Mouse (Mus musculus): ENCODE measurements at regions not wholly inside any gene's neighbourhood (a gene's known extent, or its start where the extent isn't known, plus 50 kb on each side); places are given as distances from the start of the nearest gene placed in this dataset.

DNA sequence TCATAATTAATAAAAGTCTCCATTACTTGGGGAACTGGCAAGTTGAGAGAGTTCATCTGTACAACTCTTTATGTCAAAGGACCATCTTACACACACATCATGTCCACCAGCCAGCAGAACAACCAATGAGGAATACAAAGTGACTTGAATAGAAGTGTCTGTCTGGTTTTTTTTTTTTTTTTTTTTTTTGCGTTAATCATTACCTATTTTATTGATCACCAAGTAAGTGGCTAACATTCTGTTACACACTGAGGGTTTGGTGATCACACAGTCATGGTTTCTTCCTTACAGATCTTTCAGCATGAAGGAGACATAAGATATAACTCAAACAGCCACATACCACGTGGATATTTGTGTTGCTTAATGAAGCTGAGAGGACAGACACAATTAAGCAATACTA, 147.6 kb upstream of the Adamts3 start:
- no peak for DNase-seq (ENCODE audit: low read depth, low spot score)

DNA sequence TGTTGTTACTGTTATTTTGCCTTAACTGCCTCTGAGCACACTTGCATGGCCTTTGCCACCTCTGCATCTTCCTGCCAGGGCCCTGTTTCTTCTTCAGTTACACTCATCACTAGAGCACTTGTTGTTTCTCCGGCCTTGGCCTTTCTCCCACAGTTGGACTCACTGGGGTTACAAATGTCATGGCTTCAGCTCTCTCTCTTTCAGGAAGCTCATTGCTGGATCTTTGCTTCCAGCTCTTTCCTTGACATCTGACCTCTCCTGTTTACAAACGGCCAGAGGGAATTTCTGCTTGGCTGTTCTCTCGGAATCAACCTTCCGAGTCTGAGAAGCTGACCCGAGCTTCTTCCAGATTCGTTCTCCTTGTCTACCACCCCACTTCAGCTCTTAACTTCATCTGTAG, 146.6 kb upstream of the Adamts3 start:
- DNase-seq (ENCODE audit: low read depth, low spot score), result peak; percentile 64

DNA sequence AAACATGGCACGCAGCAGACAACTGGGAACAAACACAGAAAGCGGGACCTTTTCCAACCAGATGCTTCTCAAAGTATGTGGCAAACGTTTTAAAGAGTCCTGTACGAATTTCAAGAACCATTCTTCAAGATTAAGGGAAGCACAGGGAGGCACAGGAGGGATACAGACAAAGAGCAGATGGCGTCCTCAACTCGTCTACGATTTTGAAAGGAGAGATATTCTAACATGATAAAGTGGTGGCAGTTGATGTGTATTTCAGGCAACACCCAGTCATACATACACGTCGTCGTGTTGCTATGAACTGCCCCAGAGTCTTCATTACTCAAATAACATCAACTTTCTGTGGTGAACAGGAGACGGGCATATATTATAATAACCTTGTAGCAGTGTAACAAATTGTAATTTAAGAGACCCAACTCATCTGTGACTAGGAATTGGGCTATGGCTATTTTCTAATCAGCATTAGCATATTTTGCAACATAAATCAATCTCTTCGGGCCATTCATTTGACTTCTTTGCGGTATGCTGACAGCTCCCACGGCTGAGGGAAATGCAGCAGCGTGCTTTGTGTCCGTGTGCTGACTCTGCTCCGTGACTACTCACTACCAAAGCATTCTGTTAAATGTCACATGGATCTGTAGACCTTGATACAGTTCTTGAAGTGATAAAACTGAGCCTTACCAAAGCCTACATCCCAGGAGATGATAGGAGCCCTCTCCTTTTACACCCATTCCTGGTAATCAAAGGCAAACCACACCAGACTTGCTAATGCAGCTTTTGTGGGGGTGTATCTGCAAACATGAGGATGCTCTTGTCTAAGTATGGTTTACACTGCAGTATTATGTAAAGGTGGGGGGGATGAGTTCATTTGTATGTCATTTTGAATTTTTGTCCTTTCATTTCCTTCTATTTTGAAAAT, 144.0 kb upstream of the Adamts3 start:
- DNase-seq (ENCODE audit: low read depth, low spot score), result no peak

DNA sequence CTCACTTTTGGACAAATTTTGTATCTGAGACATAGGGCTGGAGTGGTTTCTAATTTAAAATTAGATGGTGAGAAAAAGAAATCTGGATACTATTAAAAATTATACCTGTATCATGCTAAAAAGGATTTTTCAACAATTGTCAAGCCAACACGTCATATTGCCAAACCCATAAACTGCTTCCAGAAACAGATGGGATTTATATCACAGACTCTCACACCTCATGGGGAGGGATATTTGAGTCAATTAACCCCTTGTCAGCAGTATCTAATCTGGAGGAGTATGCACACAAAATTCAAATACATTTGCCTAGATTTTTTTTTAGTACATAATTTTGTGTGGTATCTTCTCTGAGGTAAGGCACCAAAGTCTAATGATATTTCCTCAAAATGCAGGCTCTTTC, 138.3 kb upstream of the Adamts3 start:
- DNase-seq (ENCODE audit: low read depth, low spot score), result no peak

DNA sequence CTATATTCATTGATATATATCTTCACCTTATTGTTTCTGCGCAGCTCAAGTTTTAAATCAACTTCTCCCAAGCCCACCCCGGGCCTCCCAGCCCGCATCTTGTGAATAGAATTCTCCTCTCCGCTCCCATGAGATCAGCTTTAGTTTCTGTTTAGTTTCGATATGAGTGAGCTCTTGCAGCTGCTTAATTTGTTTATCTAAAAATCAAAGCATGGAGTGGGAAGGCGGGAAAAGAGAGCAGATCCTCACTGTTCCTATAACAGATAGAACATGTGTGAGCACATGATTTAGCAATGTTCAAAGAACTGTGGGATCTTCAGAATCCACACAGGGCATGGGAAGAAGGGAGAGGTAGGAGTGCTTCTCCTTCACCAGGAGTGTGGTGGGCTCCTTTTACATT, 117.6 kb upstream of the Adamts3 start:
- DNase-seq (ENCODE audit: low read depth, low spot score), result no peak

DNA sequence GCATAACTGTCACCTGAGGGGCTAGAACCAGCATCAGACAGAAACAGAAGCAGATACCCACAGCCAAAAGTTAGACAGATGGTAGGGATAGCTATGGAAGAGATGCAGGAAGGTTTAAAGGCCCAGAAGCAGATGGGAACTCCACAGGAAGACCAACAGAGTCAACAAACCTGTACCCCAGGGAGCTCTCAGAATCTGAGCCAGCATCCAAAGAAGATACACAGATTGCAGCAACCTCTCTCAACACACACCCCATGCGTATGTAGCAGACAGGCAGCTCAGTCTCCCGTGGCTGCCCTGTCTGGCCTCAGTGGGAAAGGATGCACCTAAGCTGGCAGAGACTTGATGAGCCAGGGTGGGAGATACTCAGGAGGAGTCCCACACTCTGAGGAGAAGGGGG, 108.4 kb upstream of the Adamts3 start:
- no peak for DNase-seq (ENCODE audit: low read depth, low spot score)

DNA sequence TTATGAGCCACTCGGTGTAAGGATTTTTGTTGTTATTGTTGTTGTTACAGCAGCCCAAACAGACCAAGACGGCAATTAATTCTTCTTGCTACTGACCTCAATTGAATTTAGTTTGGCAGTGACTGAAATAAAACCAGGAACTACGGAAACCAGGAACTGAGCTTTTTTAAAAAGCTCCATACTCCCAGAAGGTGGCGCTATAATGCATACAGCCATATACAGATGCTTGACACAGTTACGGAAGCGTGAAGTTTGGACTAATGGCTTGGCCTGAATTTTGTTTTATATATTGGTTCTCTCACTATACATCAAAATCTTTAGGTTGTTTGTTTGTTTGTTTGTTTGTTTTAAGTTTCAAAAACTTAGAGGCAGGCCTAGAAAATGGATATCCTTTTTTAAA, 98.5 kb upstream of the Adamts3 start:
- DNase-seq (ENCODE audit: low read depth, low spot score), result peak; percentile 4

DNA sequence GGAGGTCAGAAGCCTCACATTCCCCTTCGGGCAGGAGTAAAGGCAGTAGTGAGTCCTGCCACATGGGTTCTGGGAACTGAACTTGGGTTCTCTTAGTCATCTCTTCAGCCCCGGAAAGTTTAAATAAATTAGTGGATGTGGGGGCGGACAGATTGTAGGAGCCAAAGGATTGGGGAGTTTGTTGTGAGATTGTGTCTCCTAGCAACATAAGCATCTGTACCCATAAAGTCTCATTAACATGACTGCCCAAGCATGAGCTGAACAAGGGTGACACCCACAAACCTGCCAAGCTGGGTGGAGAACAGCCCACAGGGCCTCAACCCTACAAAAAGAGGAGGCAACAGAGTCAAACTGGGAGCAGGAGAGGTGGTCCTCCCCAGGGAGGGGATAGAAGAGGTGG, 97.1 kb upstream of the Adamts3 start:
- no peak for DNase-seq (ENCODE audit: low read depth, low spot score)

DNA sequence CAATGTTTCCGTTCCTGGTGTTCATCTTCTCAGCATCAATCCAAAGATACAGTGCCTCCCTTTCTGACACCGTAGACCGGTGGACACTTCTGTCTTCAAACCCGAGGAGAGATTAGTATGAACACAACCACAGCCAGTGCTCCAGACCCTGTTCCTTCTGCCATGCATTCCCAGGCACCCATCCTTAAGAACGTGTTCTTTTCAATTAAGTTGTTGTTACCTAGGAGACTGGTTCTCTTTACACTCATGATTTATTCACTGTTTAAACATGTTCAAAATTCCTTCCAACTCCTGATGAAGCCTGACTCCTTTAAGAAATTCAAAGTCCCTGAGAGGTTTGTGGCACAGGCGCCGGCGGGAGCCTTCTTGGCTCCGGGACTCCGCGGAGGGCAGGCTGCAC, 69.5 kb upstream of the Adamts3 start:
- DNase-seq (ENCODE audit: low read depth, low spot score), result no peak

DNA sequence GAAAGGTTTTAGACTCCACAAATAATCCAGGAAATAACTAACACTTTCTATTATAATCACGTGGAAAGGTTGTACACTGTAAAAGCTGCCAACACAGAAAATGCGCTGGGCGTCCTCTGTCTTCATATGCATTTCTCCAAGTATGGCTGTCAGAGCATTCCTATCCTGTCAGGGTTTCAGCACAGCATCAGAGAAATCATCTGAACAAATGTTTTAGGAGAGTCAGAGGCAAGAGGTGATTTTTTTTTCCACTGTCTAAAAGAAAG, 62.5 kb upstream of the Adamts3 start:
- DNase-seq (ENCODE audit: low read depth, low spot score), result no peak

DNA sequence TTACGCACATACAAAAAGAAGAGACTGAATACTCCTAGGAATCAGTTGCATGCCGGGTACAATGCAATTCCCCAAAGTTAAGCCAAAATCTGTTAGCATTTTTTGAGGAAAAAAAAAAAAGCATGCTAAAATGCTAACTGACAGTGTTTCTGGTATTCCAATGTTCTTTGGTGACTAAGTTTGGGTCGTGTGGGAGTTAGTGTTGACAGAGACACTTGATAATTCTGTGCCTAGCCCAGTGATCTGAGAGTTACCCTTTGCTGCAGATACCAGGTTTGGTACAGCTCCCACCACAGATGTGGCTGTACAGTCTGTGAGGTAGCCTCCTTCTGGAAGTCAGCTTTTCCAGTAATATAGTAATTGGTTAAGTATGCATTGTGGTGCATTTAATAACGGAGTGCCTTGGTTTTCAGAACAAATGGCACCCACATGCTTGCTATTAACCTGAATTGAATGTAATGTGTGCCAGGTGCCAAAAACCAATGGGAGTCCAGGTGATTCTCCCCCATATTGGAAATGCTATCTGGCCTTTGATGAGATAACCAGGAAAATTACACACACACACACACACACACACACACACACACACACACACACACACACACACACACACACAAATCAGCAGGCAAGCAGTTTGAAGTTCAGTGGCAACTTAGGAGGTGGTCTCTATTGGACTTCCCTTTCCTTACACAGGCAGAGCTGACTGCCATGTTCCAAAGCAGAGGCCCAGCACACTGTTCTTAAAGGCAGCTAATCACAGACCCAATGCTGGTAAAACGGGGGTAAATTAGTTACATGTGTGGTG, 61.9 kb upstream of the Adamts3 start:
- no peak for DNase-seq (ENCODE audit: low read depth, low spot score)

DNA sequence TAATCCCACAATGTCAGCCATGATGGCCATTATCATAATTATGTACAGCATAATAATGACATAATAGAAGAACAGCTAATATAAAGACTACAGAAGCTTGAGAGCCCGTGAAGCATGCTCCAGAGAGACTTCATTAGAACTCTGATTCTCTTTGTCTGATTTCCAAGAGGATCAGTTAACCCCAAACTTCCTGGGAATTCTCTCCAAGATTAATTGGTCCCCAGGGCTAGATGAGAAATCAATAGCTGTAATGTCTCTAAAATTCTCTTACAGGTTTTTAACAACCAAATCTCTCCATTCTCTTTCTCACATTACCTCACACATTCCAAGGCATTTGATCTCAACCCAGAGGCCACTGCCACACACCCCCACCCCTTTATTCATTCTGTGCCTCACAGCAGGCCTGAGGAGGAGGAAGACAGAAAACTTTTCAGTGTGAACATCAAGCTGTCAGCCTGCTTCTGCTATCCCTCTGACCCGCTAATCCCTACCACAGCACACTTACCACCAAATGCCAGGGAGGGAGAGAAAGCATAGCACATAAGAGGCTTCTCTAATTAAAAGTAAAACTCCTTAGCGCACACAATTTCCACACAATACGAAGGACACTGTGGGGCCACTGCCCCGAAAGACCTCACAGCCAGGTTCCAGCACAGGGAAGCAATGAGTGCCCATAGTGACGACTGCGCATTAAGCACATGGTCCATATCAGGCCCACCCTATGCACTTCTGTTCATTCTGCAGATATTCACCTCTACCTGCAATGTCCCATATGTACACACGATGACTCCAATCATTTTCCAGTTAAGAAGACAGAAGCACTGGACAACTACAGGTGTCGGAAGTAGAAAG, 60.4 kb upstream of the Adamts3 start:
- DNase-seq (ENCODE audit: low read depth, low spot score), result no peak

DNA sequence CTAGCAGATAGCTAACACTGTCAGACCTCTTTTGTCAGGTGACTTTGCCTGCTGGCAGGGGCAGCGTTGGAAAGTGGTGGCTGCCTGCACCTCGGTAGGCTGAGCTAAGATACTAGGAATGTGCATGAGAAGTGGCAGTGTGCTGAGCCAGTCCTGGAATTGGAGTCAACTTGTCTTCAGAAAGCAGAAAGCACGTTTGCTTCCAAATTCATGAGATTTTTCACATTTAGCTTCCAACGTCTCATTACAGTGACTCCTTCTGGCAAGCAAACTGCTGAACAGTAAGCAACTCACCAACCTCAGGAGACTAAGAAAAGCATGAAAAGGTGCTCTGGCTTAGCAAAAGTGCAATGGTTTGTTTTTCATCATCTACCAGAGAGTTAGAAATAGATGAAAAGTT, 59.1 kb upstream of the Adamts3 start:
- DNase-seq (ENCODE audit: low read depth, low spot score), result peak; percentile 7

DNA sequence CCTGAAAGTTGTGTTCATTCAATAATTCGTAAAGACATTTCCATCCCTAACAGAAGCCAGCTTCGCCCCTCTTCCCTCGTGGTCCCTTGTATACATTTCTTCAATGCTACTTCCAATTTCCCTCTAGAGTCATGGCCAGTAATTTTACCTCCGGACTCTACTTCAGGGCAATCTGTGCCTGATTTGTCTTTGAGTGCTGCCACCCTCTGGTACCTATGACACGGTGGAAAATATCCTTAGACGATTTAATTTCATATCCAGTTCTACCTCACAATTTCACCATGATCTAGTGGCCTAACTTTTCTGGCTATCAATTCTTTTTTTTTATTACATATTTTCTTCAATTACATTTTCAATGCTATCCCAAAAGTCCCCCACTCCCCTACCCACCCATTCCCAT, 49.9 kb upstream of the Adamts3 start:
- no peak for DNase-seq (ENCODE audit: low read depth, low spot score)

Measured in skeletal muscle tissue, adult 2 months (tissue).